Mouse (Mus musculus) c-Kit-positive CD71-positive TER-119-positive erythroid progenitor cells, embryonic 14.5 days (primary cell): ENCODE data around the gene Arhgef6.
A peak's percentile ranks its signal among the peaks of the same experiment; 100 is the strongest.

Experiments used
- DNase-seq: peaks from one replicate; pipeline ENCODE4 v3.0.0-alpha.2; 2013; ENCODE audit warnings: low spot score

Gene Arhgef6

GRCm38 (mm10) chrX:57303188-57303878 is 35.2 kb downstream of the Arhgef6 start:
- no peak for DNase-seq

- DNase-seq = no peak
Measured at GRCm38 (mm10) chrX:57298946-57299345, 39.6 kb downstream of the Arhgef6 start.

- DNase-seq = no peak
Measured at GRCm38 (mm10) chrX:57288458-57288857, 50.1 kb downstream of the Arhgef6 start.

DNA sequence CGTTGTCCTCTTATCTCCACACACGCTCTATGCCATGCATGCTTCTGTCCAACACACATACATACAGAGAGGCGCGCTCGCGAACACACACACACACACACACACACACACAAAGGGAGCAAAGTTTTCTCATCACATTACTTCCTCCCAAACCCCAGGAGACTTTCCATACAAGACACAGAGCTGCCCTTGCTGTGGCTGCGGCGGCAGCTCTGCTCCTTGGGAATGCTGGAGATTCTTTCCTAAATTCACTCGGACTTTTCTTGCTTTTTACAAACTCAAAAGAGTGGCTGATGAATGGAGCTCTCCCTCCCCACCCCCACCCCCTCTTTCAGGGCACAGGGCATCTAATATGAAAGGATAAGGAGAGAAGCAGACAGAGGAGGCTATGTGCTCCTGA is 52.2 kb downstream of the Arhgef6 start:
- no peak for DNase-seq

DNA sequence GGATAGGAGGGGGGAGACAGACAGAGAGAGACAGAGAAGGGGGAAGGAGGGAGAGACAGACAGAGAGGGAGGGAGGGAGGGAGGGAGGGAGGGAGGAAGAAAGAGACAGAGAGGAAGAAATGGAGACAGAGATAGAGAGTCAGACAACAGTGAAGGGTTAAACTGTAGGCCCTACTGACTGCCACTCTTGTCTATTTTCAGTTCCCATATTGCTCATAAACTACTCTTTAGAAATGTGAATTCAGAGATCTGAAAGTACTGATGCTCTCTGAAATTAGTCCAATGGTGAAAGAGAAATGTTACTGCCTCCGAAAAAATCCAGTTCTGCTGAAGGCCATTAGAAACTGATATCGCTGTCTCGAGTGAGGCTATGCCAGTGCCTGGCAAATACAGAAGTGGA is 56.3 kb downstream of the Arhgef6 start:
- DNase-seq = no peak

GRCm38 (mm10) chrX:57277560-57278335 is 60.8 kb downstream of the Arhgef6 start:
- DNase-seq = no peak

DNA sequence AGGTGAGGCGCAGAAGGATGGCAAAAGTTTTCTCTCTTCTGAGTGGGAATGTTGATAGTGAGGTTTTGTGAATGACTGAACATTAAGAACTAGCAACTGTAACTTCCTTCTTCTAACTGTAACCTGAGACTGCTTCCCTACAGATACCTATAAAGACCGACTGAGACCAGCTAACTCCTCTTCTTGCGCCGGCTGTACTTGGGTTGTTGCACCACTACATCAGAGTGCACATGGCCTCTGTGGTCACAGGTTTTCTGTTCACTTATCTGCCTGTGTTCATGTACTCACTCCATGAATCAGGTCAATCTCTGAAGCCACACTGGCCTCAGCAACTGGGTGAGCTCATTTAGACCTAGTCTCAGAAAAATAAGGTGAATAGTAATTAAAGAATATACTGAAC is 75.0 kb downstream of the Arhgef6 start:
- no peak for DNase-seq

DNA sequence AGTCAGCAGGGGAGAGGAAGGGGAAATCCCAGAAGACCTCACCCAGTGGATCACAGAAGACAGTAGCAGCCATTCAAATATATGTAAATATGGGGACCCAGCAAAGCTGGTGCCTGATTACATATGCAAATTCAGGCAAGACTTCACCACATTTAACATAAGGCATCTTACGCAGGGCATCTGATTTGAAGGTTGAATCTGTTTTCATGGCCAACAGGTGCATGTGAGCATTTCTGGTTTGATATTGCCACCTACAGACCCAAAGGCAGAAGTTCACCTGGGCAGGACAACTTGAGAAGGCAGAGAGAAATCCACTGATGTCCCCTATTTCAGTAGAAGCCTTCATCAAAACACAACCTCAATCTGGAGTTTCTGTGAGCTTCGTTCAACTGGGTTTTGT is 77.8 kb downstream of the Arhgef6 start:
- DNase-seq = no peak

DNA sequence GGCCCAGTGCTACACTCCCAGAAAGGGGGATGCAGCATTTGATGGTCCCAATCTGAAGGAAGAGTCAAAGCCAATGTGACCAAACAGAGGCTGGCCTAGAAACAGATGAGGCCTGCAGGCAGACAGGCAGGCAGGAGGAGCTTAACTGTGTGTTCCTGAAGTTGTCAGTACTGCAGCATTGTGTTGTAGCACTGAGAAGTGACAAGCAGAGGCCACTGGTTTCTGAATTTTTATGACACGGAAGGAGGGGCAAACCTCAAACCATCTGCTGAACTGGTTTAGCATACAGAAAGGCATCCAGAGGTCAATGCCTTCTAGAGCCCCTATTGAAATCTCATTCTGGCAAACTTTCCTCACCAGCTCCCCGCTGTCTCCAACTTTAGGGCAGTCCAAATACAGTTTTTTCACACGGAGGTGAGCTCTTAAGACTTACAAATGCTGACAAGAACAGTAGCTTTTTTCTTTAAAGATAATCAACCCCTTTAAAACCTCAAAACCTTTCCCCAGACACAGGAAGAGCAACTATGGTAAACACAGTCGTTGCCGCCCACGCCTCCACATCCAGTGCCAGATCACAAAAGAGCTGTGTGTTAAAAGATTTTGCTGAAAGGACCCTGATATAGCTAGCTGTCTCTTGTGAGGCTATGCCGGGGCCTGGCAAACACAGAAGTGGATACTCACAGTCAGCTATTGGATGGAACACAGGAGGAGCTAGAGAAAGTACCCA is 85.0 kb downstream of the Arhgef6 start:
- no peak for DNase-seq

GRCm38 (mm10) chrX:57238572-57238971 is 100.0 kb downstream of the Arhgef6 start:
- no peak for DNase-seq

- DNase-seq = peak; percentile 1
Measured at GRCm38 (mm10) chrX:57235982-57236381, 102.5 kb downstream of the Arhgef6 start.

- DNase-seq = no peak
Measured at GRCm38 (mm10) chrX:57233596-57233995, 104.9 kb downstream of the Arhgef6 start.

DNA sequence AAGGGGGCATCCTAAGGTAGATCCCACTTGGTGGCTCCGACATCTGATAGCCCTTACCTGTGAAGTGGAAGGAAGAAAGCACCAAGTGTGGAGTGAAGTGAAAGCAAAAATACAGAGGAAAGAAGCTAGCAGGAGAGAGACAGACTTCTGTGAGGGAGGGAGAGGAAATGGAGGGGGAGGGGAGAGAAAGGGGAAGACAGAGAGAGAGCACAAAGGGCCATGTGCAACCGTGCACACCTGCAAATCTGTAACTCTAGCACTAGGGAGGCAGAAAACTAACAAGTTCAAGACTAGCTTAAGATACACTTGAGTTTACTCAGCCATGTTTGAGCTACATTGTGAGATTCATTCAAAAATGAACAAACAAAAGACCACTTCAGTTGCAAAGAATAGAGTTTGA is 110.4 kb downstream of the Arhgef6 start:
- DNase-seq = no peak

DNA sequence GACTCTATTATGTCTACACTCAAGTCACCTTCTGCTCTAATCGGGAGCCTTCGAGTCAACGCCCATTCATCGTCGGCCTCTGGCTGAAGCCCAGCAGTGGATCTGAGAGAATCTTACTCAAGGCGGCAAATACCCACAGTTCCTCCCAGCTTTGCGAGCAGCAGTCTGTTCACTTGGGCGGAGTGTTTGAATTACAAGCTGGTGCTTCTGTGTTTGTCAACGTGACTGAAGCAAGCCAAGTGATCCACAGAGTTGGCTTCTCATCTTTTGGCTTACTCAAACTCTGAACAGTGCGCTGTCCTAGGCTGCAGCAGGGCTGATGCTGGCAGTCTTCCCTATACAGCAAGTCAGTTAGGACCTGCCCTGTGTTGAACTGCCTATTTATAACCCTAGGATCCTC is 115.2 kb downstream of the Arhgef6 start:
- DNase-seq = no peak

- DNase-seq = no peak
Measured at GRCm38 (mm10) chrX:57221881-57222280, 116.6 kb downstream of the Arhgef6 start.

DNA sequence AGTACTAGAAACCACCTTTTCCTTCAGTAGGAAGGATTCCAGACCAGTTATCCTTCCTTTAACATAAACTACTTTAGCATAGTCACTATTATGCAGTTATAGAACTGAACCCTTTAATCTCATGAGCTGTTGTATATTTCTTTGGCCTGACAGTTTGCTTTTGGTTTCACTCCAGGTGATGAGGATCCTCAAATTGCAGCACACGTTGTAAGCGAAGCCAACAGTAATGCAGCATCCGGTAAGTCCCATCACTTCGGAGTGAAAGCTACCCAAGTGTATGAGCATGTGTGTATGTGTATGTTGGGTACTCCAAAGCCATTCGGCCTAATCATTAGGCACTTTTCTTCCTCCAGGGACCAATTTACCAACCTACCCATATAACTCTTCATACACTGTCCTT is 119.0 kb downstream of the Arhgef6 start:
- DNase-seq = no peak

DNA sequence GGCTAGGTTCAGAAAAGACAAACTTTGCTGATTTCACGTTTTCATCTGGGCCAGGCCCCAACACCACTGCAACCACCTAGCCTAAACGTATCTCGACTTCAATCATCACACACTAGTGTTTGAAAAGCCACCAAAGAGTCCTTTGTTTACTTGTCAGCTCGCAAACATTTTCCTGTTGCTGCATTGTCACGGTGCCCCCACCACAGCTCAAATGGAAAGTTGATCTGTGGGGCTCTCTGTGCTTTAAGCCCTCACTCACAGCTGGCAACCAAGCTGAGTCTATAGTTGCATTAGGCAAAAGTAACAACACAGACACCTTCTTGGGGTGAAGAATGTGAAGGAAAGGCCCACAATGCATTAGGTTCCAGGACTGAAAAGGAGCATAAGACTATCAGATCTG is 122.3 kb downstream of the Arhgef6 start:
- no peak for DNase-seq

GRCm38 (mm10) chrX:57215495-57215894 is 123.0 kb downstream of the Arhgef6 start:
- DNase-seq = no peak

DNA sequence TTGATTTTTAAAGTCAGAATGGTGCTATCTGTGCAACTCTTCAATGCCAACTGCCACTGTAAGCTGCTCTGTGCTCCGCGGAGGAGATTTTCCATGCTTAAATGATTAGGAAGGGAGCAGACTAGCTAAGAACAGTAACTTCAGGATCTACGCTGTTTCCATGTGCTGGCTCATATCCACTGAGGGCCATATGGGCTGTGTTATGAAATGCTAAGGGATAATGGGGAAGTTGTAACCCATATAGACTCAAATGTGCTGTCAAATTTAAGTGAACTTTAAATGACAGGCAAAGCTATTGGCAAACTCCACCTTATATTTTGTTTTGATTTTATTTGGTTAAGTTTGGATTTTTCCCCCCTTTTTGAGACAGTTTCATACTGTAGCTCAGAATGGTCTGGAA is 125.7 kb downstream of the Arhgef6 start:
- no peak for DNase-seq

DNA sequence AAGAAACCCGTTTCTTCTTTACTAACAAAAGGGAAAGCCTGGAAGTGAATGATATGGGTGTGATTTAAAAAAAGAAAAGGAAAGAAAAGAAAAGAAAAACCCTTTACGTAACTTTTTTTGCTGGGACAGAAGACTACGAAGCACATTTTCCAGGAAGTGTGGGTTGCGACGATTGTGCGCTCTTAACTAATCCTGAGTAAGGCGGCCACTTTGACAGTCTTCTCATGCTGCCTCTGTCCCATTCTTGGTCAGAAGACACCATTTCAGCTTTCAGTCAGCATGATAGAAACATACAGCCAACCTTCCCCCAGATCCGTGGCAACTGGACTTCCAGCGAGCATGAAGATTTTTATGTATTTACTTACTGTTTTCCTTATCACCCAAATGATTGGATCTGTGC is 126.7 kb downstream of the Arhgef6 start, which contains the start of gene Cd40lg:
Gene Cd40lg, plus strand, starts transcription at position 268 of the 400 bp plus-strand sequence.
- DNase-seq = no peak

- no peak for DNase-seq
Measured at GRCm38 (mm10) chrX:57210591-57210990, 127.9 kb downstream of the Arhgef6 start.

GRCm38 (mm10) chrX:57200397-57200796 is 138.1 kb downstream of the Arhgef6 start:
- DNase-seq = no peak

GRCm38 (mm10) chrX:57198036-57198435 is 140.5 kb downstream of the Arhgef6 start:
- no peak for DNase-seq
